Mouse (Mus musculus) frontal cortex, postnatal 10 days (tissue): ENCODE data around the gene Nwd1.
A peak's percentile ranks its signal among the peaks of the same experiment; 100 is the strongest.

Experiments used
- DNase-seq, 2 experiments: peaks; one replicate each; pipeline ENCODE4 v3.0.0; 2022; ENCODE audit warnings: low spot score in 2 of 2, mixed read lengths in 1 of 2

Nwd1 gene

DNA sequence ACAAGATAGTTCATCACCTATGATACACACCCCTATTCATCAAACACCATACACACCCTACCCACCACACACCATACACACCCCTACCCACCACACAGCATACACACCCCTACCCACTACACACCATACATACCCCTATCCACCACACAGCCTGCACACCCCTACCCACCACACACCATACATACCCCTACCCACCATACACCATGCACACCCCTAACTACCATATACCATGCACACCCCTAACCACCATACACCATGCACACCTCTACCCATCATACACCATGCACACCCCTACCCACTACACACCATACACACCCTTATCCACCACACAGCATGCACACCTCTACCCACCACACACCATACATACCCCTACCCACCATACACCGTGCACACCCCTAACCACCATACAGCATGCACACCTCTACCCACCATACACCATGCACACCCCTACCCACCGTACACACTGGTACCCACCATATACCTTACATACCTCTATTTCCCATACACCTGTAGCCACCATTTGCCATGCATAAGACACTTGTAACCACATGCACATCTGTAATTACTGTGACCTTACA is 51.9 kb downstream of the Nwd1 start:
- DNase-seq: no peak

- no peak for DNase-seq
Observed at GRCm38 (mm10) chr8:72712569-72712968, 66.1 kb downstream of the Nwd1 start.

DNA sequence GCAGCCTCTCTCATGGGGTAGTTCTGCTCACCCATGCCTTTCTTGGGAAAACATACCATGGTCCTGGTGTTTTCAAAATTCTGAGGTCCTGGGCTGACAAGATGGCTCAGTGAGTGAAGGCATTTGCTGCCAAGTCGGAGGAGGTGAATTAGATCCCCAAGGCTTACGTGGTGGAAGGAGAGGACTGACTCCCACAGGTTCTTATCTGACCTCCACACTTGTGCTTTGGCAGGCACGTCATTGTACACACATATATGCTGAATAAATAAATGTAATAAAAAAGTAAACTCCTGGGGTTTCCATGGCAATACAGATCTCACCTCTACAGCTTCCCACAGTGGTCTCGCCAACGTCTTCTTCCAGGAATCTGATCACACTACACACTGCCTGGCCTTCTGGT is 70.1 kb downstream of the Nwd1 start:
- no peak for DNase-seq

GRCm38 (mm10) chr8:72720541-72720940 is 74.0 kb downstream of the Nwd1 start:
- no peak for DNase-seq

- DNase-seq: peak; percentile 88 to 93
Observed at GRCm38 (mm10) chr8:72722769-72723650, 76.5 kb downstream of the Nwd1 start, which contains the start of gene Sin3b. TSS of gene Sin3b (plus strand) at chr8:72723285.

GRCm38 (mm10) chr8:72723651-72724001 is 77.1 kb downstream of the Nwd1 start:
- peak in 1 of 2 experiments; percentile 35 for DNase-seq

DNA sequence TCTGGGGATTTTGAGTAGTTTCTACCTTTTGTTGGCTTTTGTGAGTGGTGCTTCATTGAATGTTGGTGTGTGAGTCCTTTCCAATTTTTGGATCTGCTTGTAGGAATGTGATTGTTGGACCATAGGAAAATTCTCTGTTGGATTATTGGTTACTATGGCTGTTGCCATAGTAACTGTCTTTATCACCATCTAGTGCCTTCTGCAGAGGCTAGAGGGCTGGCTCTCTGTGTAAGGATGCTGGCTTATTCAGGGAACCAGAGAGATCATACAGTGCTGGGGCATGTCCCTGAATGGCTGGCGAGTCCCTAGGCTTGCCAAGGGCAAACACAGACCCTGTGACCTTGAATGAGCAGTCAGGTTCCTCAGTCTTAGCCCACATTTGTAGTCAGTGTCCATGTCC is 82.1 kb downstream of the Nwd1 start:
- DNase-seq: no peak

- DNase-seq: no peak
Observed at GRCm38 (mm10) chr8:72735001-72735400, 88.5 kb downstream of the Nwd1 start.

DNA sequence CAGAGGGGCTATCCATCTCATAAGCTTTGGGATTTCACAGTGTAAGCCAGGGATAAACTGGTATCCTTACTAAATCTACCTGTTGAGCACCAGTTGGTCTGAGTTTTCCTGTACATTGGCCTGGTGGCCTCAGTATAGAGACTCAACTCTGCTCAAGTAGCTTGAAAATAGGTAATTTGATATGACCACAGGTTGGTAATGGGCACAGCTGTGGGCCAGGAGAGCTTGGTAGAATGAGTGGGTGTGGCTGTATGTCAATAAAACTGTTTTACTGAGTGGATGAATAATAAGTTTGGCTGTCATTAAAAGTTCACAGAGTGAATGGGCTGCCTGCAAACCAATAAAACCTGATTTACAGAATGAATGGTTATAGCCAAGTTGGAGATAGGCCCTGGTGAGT is 90.4 kb downstream of the Nwd1 start:
- DNase-seq: no peak

GRCm38 (mm10) chr8:72746061-72746460 is 99.5 kb downstream of the Nwd1 start:
- DNase-seq: peak in 1 of 2 experiments; percentile 39

DNA sequence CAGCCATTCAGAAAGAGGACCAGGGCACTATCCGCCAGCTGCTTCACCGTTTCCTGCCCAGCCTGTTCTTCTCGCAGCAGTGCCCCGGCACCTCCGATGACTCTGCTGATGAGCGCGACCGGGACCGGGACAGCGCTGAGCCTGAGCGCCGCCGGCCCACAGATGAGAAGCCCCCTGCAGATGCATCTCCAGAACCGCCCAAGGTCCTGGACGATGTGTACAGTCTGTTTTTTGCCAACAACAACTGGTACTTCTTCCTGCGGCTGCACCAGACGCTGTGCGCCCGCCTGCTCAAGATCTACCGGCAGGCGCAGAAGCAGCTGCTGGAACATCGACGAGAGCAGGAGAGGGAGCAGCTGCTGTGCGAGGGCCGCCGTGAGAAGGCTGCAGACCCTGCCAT is 103.3 kb downstream of the Nwd1 start:
- no peak for DNase-seq

DNA sequence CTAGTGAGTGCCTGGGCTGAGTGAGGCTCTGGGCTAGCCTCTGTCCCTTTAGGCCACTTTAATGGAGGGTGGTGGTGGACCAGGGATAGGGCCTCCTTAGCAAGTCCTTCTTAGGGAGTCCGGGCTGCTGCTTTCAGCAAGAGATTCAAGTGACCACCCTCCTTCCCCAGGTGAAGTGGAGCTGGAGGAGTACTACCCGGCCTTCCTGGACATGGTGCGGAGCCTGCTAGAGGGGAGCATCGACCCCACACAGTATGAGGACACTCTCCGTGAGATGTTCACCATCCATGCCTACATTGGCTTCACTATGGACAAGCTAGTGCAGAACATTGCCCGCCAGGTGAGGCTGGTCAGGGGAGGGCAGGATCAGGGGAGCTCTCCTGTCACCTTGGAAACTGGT is 103.8 kb downstream of the Nwd1 start:
- no peak for DNase-seq

GRCm38 (mm10) chr8:72751126-72751525 is 104.6 kb downstream of the Nwd1 start:
- peak in 1 of 2 experiments; percentile 1 for DNase-seq

DNA sequence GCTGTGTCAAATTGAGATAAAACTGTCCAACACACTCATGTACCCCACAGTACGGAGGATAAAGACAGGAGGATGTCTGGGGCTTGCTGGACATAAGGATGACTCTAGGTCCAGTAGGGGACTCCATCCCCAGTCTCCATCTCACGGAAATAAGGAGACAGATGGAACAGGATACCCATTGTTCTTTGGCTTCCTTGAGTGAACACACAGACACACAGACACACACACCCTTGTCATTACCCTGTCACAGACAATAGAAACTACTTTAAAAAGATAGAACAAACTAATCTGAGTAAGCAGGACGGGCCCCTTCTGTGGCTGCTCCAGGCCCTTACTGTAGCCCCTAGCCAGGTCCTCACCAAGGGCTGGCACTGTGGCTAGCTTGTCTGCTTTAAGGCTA is 105.8 kb downstream of the Nwd1 start:
- DNase-seq: no peak

DNA sequence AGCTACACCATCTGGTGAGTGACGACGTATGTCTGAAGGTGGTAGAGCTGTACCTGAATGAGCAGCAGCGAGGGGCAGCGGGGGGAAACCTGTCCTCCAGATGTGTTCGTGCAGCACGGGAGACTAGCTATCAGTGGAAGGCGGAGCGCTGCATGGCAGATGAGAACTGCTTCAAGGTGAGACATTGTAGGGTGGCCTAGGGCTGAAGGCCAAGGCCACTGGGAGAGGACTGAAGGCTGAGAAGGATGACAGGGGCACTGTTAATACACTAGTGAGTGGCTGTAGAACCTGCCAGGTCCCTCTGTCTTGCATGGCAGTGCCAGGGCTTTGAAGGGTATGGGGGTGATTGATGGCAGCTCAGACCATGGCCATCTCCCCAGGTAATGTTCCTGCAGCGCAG is 106.7 kb downstream of the Nwd1 start:
- peak; percentile 2 to 5 for DNase-seq

GRCm38 (mm10) chr8:72753781-72754180 is 107.3 kb downstream of the Nwd1 start:
- DNase-seq: peak; percentile 1

DNA sequence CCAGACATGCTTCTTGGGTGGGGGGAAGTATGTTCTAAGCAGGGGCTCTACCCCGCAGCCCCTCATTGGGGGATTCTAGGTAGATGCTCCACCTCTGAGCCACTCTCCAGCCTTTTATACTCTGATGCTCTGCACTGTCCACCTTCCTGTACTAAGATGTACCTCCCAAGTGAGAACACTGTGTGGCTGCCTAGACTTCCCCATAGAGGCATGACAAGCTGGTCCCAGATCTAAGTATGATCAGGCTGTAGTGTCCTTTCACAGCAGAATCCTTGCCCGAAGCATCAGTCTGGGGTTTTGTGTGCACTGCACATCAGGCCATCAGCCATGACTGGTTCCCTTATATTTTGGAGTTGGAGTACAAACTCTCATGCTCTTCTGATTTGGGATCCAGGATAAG is 109.5 kb downstream of the Nwd1 start:
- peak; percentile 1 to 3 for DNase-seq

- peak; percentile 4 to 7 for DNase-seq
Observed at GRCm38 (mm10) chr8:72756771-72757390, 110.4 kb downstream of the Nwd1 start.

- peak; percentile 3 to 5 for DNase-seq
Observed at GRCm38 (mm10) chr8:72757426-72758195, 111.1 kb downstream of the Nwd1 start.

DNA sequence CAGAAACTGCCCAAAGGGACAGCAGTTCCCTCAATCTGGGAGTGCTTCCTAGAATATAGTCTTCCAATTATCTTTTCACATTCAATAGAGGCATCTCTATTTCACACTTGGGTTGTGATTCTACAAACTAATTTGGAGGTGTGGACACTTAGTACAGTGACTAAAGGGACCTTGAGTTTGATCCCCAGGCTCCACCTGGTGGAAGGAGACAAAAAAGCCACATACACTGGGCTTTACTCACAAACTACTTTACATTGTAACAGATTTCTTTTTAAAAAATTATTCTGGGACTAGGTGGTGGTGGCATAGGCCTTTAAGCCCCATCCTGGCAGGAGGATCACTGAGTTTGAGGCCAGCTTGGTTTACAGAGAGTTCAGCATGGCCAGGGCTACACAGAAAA is 111.8 kb downstream of the Nwd1 start:
- DNase-seq: peak; percentile 1 to 3

DNA sequence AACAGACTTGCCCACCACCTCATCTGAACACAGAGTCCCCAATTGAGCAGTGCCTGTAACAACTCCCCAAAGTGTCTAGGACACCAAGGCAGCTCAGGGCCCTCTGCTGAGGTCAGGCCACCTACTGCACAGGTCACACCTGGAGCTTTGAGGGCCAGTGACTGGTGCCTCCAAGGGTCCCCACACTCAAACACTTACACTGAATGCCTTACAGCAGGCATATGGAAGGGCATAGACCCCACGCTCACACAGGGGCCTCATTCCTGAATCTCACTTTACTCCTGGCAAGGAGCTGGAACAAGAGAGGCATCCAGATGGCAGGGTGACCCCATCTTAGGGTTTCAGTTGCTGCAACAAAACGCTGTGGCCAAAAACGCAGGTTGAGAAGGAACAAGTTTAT is 113.7 kb downstream of the Nwd1 start:
- peak in 1 of 2 experiments; percentile 4 for DNase-seq
